Mouse (Mus musculus) ES-E14 (cell line): Measurements from ENCODE around the gene Ttc23l. TPM values are rescaled to one million over a fixed set of nuclear protein-coding genes. Genes with fewer than 3 reads are reported as not detected.

ENCODE experiments used
- DNase-seq: peaks from one replicate; pipeline ENCODE4 v3.0.0-alpha.2; 2013; ENCODE audit warnings: low read depth, low spot score
- H3K27ac ChIP-seq: 2 replicates; pipeline ENCODE4 v1.5.1; 2012; ENCODE audit warnings: low read depth, mild to moderate bottlenecking, low read length, moderate library complexity, mixed read lengths; ENCODE audit not compliant: poor library complexity, insufficient read depth, severe bottlenecking
- H3K36me3 ChIP-seq: 2 replicates; pipeline ENCODE4 v1.6.1; 2012; ENCODE audit warnings: mild to moderate bottlenecking, low read length, moderate library complexity, mixed read lengths; ENCODE audit not compliant: control insufficient read depth, poor library complexity, insufficient read depth, severe bottlenecking
- H3K4me1 ChIP-seq, 2 experiments: fragments of 150-350 bp in 1 of 2; sonication (generic) in 1 of 2; 2 replicates each; pipeline ENCODE4 v1.6.1; 2012; ENCODE audit warnings: low read length in 2 of 2, mild to moderate bottlenecking in 1 of 2, mixed read lengths in 1 of 2; ENCODE audit not compliant: control insufficient read depth in 2 of 2, insufficient read depth in 2 of 2, poor library complexity in 1 of 2
- H3K4me3 ChIP-seq, 2 experiments: fragments of 150-350 bp in 1 of 2; sonication (generic) in 1 of 2; 2 replicates each; pipeline ENCODE4 v1.5.1; 2012; ENCODE audit warnings: low read length in 2 of 2, low read depth in 1 of 2, mild to moderate bottlenecking in 1 of 2, mixed read lengths in 1 of 2; ENCODE audit not compliant: insufficient read depth in 1 of 2, poor library complexity in 1 of 2, severe bottlenecking in 1 of 2
- H3K9ac ChIP-seq: 2 replicates; pipeline ENCODE4 v1.6.1; 2012; ENCODE audit warnings: low read depth, mild to moderate bottlenecking, low read length, mixed read lengths; ENCODE audit not compliant: poor library complexity, insufficient read depth, severe bottlenecking
- H3K9me3 ChIP-seq: fragments of 150-350 bp; sonication (generic); 2 replicates; pipeline ENCODE4 v1.6.1; 2012; ENCODE audit warnings: low read depth, mild to moderate bottlenecking, low read length; ENCODE audit not compliant: control insufficient read depth, insufficient read depth
- CHD2 ChIP-seq: IDR thresholded peaks from 2 replicates; pipeline ENCODE4 v1.6.1; 2014; ENCODE audit warnings: mild to moderate bottlenecking, low read depth, low read length, inconsistent platforms
- HCFC1 ChIP-seq: IDR thresholded peaks from 2 replicates; pipeline ENCODE4 v1.6.1; 2012; ENCODE audit warnings: low read length, inconsistent platforms, borderline replicate concordance; ENCODE audit not compliant: insufficient read depth
- MAFK ChIP-seq: IDR thresholded peaks from 2 replicates; pipeline ENCODE4 v1.6.1; 2014; ENCODE audit warnings: mild to moderate bottlenecking, low read depth, low read length, inconsistent platforms; ENCODE audit not compliant: insufficient read depth
- ZC3H11A ChIP-seq: IDR thresholded peaks from 2 replicates; pipeline ENCODE4 v1.6.1; 2012; ENCODE audit warnings: low read depth, mild to moderate bottlenecking, inconsistent platforms, low read length, borderline replicate concordance
- ZNF384 ChIP-seq: IDR thresholded peaks from 2 replicates; pipeline ENCODE4 v1.6.1; 2012; ENCODE audit warnings: low read depth, low read length, inconsistent platforms
- in situ Hi-C, 2 experiments: fragments of 600-800 bp; cut with MboI; formaldehyde crosslinking; loops; one replicate each; pipeline ENCODE4 v1.15.1; 2025; ENCODE audit warnings: low sequenced_read_pairs in 2 of 2, inconsistent platforms in 1 of 2; ENCODE audit not compliant: unreplicated experiment in 2 of 2
- total RNA-seq: library from RNA; depleted of rRNA; stranded (reverse); fragments of 300-350 nt; gene quantifications from 2 replicates; pipeline ENCODE4 v1.2.3, GENCODE M21; 2012

Gene Ttc23l
- total RNA-seq, 1 experiment = not detected

GRCm38 (mm10) chr15:10495944-10496343 lies 62.5 kb downstream of the Ttc23l start:
- peaks cover 25% of the 10 kb centered on the region for H3K36me3 ChIP-seq
- no peak for DNase-seq
- H3K4me3 ChIP-seq = peak overlapping the region in 1 of 2 experiments; percentile 12; a peak in 1 of 4 replicates
- H3K27ac ChIP-seq = peak overlapping the region; percentile 84; the same call in 1 of the 2 replicates
- peak overlapping the region; percentile 35; the same call in 1 of the 2 replicates for H3K9ac ChIP-seq
- no peak for TF ChIP-seq ZNF384
- no peak for TF ChIP-seq HCFC1
- no peak for TF ChIP-seq CHD2
- TF ChIP-seq MAFK = no peak
- no peak for TF ChIP-seq ZC3H11A
- no peaks in the 10 kb centered on the region for H3K9me3 ChIP-seq
- peaks cover 7 to 8% of the 10 kb centered on the region in 2 experiments; a peak in 3 of 4 replicates for H3K4me1 ChIP-seq
- in situ Hi-C loops = loop anchor here (10.0 to 25.0 kb wide), 2 partner anchors 379 to 891 kb away; partner anchors contain the start of gene Tars (in 1 of the 2)

- Histone ChIP-seq H3K9ac (no peak overlapping the region), H3K27ac (no peak overlapping the region), H3K4me1 (peaks cover 0 to 2% of the 10 kb centered on the region in 2 experiments; a peak in 1 of 4 replicates), H3K36me3 (peaks cover 34% of the 10 kb centered on the region), H3K4me3 (no peak overlapping the region), H3K9me3 (no peaks in the 10 kb centered on the region)
- no peak for DNase-seq
- in situ Hi-C loops = loop anchor here (10.0 to 25.0 kb wide), 2 partner anchors 385 to 897 kb away; partner anchors contain the start of gene Tars (in 1 of the 2)
- no peak for TF ChIP-seq CHD2
Measured at GRCm38 (mm10) chr15:10490101-10490500, 68.4 kb downstream of the Ttc23l start.

- Histone ChIP-seq H3K4me3 (peak overlapping the region; percentile 90 to 96; a peak in 3 of 4 replicates), H3K9ac (peak overlapping the region; percentile 74), H3K27ac (no peak overlapping the region; the same call in 1 of the 2 replicates), H3K4me1 (peaks cover 0 to 4% of the 10 kb centered on the region in 2 experiments; a peak in 1 of 4 replicates), H3K9me3 (no peaks in the 10 kb centered on the region), H3K36me3 (peaks cover 32% of the 10 kb centered on the region)
- in situ Hi-C loops = loop anchor here in 1 of 2 experiments (25.0 kb wide), 1 partner anchor 900 kb away; the partner anchor contains the start of gene Tars
- no peak for DNase-seq
- TF ChIP-seq ZNF384 = no peak
Measured at GRCm38 (mm10) chr15:10487246-10487645, 71.2 kb downstream of the Ttc23l start.

GRCm38 (mm10) chr15:10486365-10486839 lies 72.1 kb downstream of the Ttc23l start:
- peak overlapping the region; percentile 89 for H3K9ac ChIP-seq
- H3K4me3 ChIP-seq = peak overlapping the region; percentile 90 to 96
- TF ChIP-seq CHD2 (no peak), ZC3H11A (no peak), MAFK (no peak), ZNF384 (no peak), HCFC1 (no peak)
- H3K36me3 ChIP-seq = peaks cover 32% of the 10 kb centered on the region
- in situ Hi-C loops = loop anchor here in 1 of 2 experiments (25.0 kb wide), 1 partner anchor 901 kb away; the partner anchor contains the start of gene Tars
- no peak for DNase-seq
- H3K4me1 ChIP-seq = peaks cover 0 to 4% of the 10 kb centered on the region in 2 experiments; a peak in 1 of 4 replicates
- H3K27ac ChIP-seq = peak overlapping the region; percentile 74
- no peaks in the 10 kb centered on the region for H3K9me3 ChIP-seq
